Mouse (Mus musculus): ENCODE results near the gene Srebf2. TPM values are rescaled to one million over a fixed set of nuclear protein-coding genes. Genes with fewer than 3 reads are reported as not detected.

The Srebf2 gene
- total and polyA plus RNA-seq, 3 experiments = 22.4 to 45.3 (median 24.2) TPM

DNA sequence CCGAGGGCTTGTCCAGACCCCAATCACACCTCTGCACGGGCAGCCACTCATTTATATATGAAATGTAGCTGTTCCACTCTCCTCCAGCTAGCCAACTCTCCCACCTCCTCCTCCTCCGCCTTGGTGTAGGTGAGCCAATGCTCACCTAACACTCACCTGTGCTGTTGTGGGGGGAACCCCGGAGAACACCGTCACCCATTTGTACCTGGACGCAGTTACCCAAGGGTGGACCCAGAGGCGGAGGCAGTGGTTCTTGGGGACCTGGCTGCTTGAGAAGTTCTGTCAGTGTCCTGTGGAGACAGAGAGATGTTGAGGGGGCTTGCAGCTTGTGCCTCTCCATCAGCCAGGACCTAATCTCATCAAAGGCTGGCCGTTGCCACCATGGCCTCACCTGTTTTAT, 61.3 kb downstream of the Srebf2 start:
- H3K4me3 ChIP-seq = no peak overlapping the region
- TF ChIP-seq EP300 (IDR thresholded peaks at IDR 0.05; ENCODE audit: insufficient read depth, low read depth, low read length) (no peak), POLR2A (IDR thresholded peaks at IDR 0.05; ENCODE audit: insufficient read depth, low read depth, low read length) (no peak), CTCF (IDR thresholded peaks at IDR 0.05) (no peak)
- WGBS = 82% methylated on average over 8 of the region's 8 CpGs
- H3K27ac ChIP-seq = no peak overlapping the region
- no peak overlapping the region for H3K9ac ChIP-seq (ENCODE audit: low read depth, low read length)
- no peaks in the 10 kb centered on the region for H3K36me3 ChIP-seq (ENCODE audit: control insufficient read depth, insufficient read depth, low read length)
- no peaks in the 10 kb centered on the region for H3K79me2 ChIP-seq (replicated peaks; ENCODE audit: control insufficient read depth, insufficient read depth, low read length)
- DNase-seq = no peak
- H3K27me3 ChIP-seq (ENCODE audit: control insufficient read depth, insufficient read depth, low read length) = peaks cover 10% of the 10 kb centered on the region
- peaks cover 7% of the 10 kb centered on the region for H3K4me1 ChIP-seq (ENCODE audit: control insufficient read depth, insufficient read depth, low read length)
- intact Hi-C loops (cut with DNase I) = no loop called here

DNA sequence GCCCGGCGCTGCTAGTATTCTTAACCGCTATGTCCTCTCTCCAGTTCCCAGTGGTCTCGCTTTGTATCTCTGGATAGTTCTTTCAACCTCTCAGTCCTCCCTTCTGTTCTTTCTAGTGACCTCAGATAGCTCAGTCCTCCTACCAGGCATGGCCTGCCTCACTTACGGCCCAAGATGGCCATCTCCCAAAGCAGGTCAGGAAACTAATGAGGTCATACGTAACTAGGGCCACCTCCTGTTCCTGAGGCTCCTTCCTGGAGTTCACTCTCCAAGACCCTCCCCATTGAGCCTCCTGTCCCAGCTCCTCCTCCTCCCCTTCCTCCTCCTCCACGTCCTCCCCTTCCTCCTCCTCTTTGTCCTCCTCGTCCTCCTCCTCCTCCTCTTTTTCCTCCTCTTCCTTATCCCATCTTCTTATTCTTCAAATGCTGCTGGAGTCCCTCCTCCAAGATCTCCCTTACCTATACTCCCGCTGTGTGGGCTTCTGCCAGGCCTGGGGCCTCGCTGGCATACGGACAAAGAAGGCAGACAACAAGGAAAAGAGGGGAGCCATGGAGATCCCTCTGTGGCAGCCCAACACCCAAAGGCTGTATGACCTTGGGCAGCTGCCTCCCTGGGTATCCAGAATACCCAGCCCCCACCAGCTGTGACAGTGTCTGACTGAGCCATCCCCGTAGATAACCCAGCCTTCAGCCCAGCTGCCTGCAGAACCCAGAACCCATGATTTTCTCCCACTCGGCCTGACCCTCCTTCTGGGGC, 62.5 kb downstream of the Srebf2 start:
- WGBS = 74% methylated on average over 13 of the region's 13 CpGs
- no peaks in the 10 kb centered on the region for H3K36me3 ChIP-seq (ENCODE audit: control insufficient read depth, insufficient read depth, low read length)
- TF ChIP-seq CTCF (IDR thresholded peaks at IDR 0.05) = no peak
- no peak for TF ChIP-seq EP300 (IDR thresholded peaks at IDR 0.05; ENCODE audit: insufficient read depth, low read depth, low read length)
- no peak for TF ChIP-seq POLR2A (IDR thresholded peaks at IDR 0.05; ENCODE audit: insufficient read depth, low read depth, low read length)

DNA sequence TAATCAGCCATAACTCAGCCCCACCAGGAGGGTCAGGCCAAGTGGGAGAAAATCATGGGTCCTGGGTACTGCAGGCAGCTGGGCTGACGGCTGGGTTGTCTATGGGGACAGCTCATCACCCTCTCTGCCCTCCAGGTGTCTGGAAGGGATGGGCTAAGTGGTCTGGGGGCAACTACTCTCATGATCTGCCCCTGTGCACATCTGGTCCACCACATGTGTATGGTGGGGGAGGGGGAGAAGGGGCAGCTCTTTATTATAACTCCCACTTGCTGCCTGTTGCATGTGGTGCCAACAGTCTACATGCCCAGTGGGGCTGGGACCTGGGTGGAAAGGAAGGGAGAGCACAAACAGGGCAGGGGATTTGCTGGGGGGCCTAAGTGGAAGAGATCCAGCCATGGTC, 63.8 kb downstream of the Srebf2 start:
- intact Hi-C loops (cut with DNase I) = no loop called here
- Histone ChIP-seq H3K27me3 (ENCODE audit: control insufficient read depth, insufficient read depth, low read length) (peaks cover 12% of the 10 kb centered on the region), H3K27ac (no peak overlapping the region), H3K4me1 (ENCODE audit: control insufficient read depth, insufficient read depth, low read length) (peaks cover 7% of the 10 kb centered on the region), H3K9ac (ENCODE audit: low read depth, low read length) (no peak overlapping the region), H3K79me2 (replicated peaks; ENCODE audit: control insufficient read depth, insufficient read depth, low read length) (no peaks in the 10 kb centered on the region), H3K36me3 (ENCODE audit: control insufficient read depth, insufficient read depth, low read length) (no peaks in the 10 kb centered on the region), H3K4me3 (no peak overlapping the region)
- DNase-seq = no peak
- TF ChIP-seq CTCF (IDR thresholded peaks at IDR 0.05) = no peak
- TF ChIP-seq POLR2A (IDR thresholded peaks at IDR 0.05; ENCODE audit: insufficient read depth, low read depth, low read length) = no peak
- no peak for TF ChIP-seq EP300 (IDR thresholded peaks at IDR 0.05; ENCODE audit: insufficient read depth, low read depth, low read length)
- 63% methylated on average over 1 of the region's 1 CpGs for WGBS

More for the DNA sequence above, 62.5 kb downstream of the Srebf2 start:
- no peaks in the 10 kb centered on the region for H3K79me2 ChIP-seq (replicated peaks; ENCODE audit: control insufficient read depth, insufficient read depth, low read length)
- intact Hi-C loops (cut with DNase I) = no loop called here
- no peak for DNase-seq
- H3K27ac ChIP-seq = no peak overlapping the region
- no peak overlapping the region for H3K4me3 ChIP-seq
- peaks cover 7% of the 10 kb centered on the region for H3K4me1 ChIP-seq (ENCODE audit: control insufficient read depth, insufficient read depth, low read length)
- H3K27me3 ChIP-seq (ENCODE audit: control insufficient read depth, insufficient read depth, low read length) = peaks cover 12% of the 10 kb centered on the region
- no peak overlapping the region for H3K9ac ChIP-seq (ENCODE audit: low read depth, low read length)

DNA sequence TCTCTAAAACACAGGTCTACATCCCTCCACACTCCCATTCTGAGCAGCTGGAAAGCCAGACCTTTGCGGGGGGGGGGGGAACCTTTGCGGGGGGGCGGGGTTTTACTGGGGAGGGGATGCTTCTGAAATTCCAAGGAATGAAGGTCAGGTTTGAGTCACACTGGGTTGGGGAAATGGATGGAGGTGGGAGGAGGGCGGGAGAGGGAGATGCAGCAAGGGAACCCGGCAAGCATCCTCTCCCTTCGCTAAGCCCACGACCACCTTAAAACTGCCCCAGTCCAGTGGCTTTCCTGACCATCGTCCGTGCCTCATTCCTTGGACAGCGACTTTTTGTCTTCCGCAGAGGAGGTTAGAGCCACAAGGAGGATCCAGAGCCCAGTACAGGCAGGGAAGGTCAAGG, 64.3 kb downstream of the Srebf2 start:
- H3K27me3 ChIP-seq (ENCODE audit: control insufficient read depth, insufficient read depth, low read length) = peaks cover 12% of the 10 kb centered on the region
- no peak overlapping the region for H3K4me3 ChIP-seq
- no peaks in the 10 kb centered on the region for H3K79me2 ChIP-seq (replicated peaks; ENCODE audit: control insufficient read depth, insufficient read depth, low read length)
- H3K36me3 ChIP-seq (ENCODE audit: control insufficient read depth, insufficient read depth, low read length) = no peaks in the 10 kb centered on the region
- DNase-seq = no peak
- 6% methylated on average over 11 of the region's 11 CpGs for WGBS
- peaks cover 3% of the 10 kb centered on the region for H3K4me1 ChIP-seq (ENCODE audit: control insufficient read depth, insufficient read depth, low read length)
- TF ChIP-seq POLR2A (IDR thresholded peaks at IDR 0.05; ENCODE audit: insufficient read depth, low read depth, low read length) (no peak), EP300 (IDR thresholded peaks at IDR 0.05; ENCODE audit: insufficient read depth, low read depth, low read length) (no peak), CTCF (IDR thresholded peaks at IDR 0.05) (no peak)
- H3K27ac ChIP-seq = no peak overlapping the region
- H3K9ac ChIP-seq (ENCODE audit: low read depth, low read length) = no peak overlapping the region
- intact Hi-C loops (cut with DNase I) = no loop called here

DNA sequence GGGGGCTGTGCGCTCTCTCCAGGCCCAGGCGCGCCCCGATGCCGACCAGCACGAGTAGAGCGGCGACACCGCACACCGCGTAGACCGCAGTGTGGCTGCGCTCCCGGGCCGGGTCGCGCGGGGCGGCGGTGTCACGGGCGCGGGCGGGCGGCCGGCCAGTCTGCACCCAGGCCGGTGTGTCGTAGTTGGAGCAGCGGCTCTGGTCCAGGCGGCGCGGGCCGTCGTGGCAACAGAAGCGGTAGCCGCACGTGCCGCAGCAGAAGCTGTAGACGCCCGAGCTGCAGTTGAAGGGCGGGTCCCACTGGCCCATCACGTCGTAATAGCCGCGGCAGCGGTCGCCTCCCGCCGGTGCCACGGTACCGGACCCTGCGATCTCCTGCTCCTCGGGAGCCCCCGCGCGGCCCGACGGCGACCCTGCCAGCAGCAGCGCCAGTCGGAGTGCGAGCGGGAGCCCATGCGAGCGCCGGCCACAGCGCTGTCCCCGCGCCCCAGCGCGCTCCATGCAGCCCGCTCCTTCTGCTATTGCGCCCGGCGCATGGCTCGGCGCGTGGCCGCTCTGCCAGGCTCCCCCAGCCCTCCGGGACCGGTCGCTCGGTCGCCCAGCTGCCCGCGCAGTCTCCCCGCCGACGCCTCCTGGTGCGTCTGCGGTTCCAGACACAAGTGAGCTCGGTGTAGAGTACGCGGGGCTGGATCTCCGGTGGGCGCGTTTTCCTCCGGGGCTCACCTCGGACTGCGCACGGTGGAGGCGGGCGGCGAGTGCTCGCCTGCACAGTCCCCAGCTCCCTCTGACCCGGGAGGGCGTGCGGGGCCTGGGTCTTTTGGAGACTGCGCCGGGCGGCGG, 65.2 kb downstream of the Srebf2 start:
- no peak overlapping the region; the same call in 1 of the 2 replicates for H3K9ac ChIP-seq (ENCODE audit: low read depth, low read length)
- H3K36me3 ChIP-seq (ENCODE audit: control insufficient read depth, insufficient read depth, low read length) = no peaks in the 10 kb centered on the region
- peaks cover 14% of the 10 kb centered on the region for H3K27me3 ChIP-seq (ENCODE audit: control insufficient read depth, insufficient read depth, low read length)
- H3K79me2 ChIP-seq (replicated peaks; ENCODE audit: control insufficient read depth, insufficient read depth, low read length) = no peaks in the 10 kb centered on the region
- no peaks in the 10 kb centered on the region for H3K4me1 ChIP-seq (ENCODE audit: control insufficient read depth, insufficient read depth, low read length)
- intact Hi-C loops (cut with DNase I) = no loop called here
- DNase-seq = peak; percentile 33 to 41
- WGBS = under 1% methylated on average over 110 of the region's 112 CpGs
- H3K27ac ChIP-seq = no peak overlapping the region
- peak overlapping the region; percentile 33 for H3K4me3 ChIP-seq
- TF ChIP-seq POLR2A (IDR thresholded peaks at IDR 0.05; ENCODE audit: insufficient read depth, low read depth, low read length) = no peak
- no peak for TF ChIP-seq EP300 (IDR thresholded peaks at IDR 0.05; ENCODE audit: insufficient read depth, low read depth, low read length)
- peak; percentile 40 for TF ChIP-seq CTCF (IDR thresholded peaks at IDR 0.05)

DNA sequence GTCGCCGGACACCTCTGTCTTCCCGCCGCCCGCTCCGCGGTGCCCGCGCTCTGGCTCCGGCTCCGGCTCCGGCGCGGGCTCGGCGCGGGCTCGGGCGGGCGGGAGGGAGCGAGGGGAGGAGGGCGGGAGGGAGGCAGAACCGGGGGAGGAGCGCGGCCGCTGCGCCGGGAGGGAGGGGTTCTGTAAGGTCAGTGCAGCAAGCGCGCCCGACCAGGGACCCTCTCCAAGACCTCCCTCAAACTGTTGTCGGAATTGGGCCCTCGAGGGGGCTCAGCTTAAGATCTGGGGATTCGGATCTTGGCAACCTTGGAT, 65.7 kb downstream of the Srebf2 start, which contains the start of gene Shisa8:
TSS of gene Shisa8 (minus strand) at position 64 of the 312 bp plus-strand sequence.
- H3K9ac ChIP-seq (ENCODE audit: low read depth, low read length) = no peak within 1 kb of the TSS; the same call in 1 of the 2 replicates
- no peak within 1 kb of the TSS for H3K27ac ChIP-seq
- TF ChIP-seq POLR2A (IDR thresholded peaks at IDR 0.05; ENCODE audit: insufficient read depth, low read depth, low read length) (no peak), CTCF (IDR thresholded peaks at IDR 0.05) (no peak), EP300 (IDR thresholded peaks at IDR 0.05; ENCODE audit: insufficient read depth, low read depth, low read length) (no peak)
- no peak for DNase-seq
- WGBS = under 1% methylated on average over 23 of the region's 34 CpGs
- intact Hi-C loops (cut with DNase I) = no loop called here
- peaks cover 14% of the 10 kb centered on the region for H3K27me3 ChIP-seq (ENCODE audit: control insufficient read depth, insufficient read depth, low read length)
- H3K36me3 ChIP-seq (ENCODE audit: control insufficient read depth, insufficient read depth, low read length) = no peaks in the 10 kb centered on the region
- H3K79me2 ChIP-seq (replicated peaks; ENCODE audit: control insufficient read depth, insufficient read depth, low read length) = no peaks in the 10 kb centered on the region
- H3K4me1 ChIP-seq (ENCODE audit: control insufficient read depth, insufficient read depth, low read length) = no peaks in the 10 kb centered on the region
- peak within 1 kb of the TSS; percentile 33 for H3K4me3 ChIP-seq
